Mouse (Mus musculus) adrenal gland, postnatal 25 days (tissue): ENCODE data around the gene Snx29. TPM values are rescaled to one million over a fixed set of nuclear protein-coding genes. Genes with fewer than 3 reads are reported as not detected.
"Not testable (repeated sequence)": the region's sequence is repeated elsewhere in the genome, so short reads cannot be mapped to it uniquely, and the experiment has no call there.

Source experiments
- DNase-seq: peaks from one replicate; pipeline ENCODE4 v3.0.0; 2021; ENCODE audit warnings: mixed read lengths
- long read RNA-seq: library from polyadenylated mRNA; stranded (forward); transcript quantifications from one replicate; pipeline ENCODE4 v2.0.0, GENCODE M21; 2021
- total RNA-seq: library from RNA; stranded (reverse); gene quantifications from 2 replicates; pipeline ENCODE4 v1.2.3, GENCODE M21; 2021

Snx29 gene
- 16.1 and 20.7 TPM in 2 replicates for total RNA-seq
- long read RNA-seq, partial matches to known transcripts, result 1 of 5 reads
- long read RNA-seq, other reads (novel, unspliced or antisense), result 4 of 5 reads

DNA sequence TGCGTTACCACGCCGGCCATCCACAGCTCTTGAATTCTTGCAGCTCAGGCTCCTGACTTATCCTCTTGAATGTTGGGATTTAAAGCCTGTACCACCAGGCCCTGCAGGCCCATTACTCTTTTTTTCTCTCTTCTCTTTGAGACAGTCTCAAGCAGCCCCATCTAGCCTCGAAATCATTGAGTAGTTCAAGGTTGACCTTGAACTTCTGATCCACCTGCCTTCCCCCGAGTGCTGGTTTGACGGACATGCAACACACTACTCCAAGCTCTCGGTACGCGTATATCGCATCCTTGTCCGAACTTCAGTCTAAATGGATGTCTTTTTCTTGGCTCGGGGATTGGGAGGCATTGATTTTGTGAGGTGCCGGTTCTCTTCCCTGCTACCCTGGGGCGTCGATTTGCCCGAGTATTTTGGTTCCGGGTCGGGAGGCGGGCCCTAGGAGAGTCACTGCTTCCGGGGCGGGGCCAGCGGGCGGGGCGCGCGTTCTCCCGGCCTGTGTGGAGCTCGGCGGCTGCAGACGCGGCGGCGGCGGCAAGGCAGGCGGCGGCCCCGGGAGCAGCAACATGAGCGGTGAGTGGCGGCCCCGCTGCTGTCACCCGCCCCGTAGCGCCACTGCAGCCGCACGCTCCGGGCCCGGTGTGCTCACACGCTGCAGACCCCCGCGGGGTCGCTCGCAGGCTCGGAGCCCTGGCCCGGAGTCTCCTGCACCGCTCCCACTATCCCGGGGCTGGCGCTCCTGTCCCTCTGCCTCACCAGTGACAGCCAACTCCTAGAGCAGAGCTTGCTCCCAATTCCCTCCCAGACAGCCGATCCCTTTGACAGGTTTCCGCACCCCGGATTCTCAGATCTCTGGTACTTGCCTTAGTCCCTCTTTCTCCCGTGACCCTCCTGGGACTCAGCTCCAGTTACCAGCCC lies at the start of gene Snx29:
Gene Snx29 (plus strand): TSS at position 500 of the 915 bp plus-strand sequence.
- DNase-seq, result peak; percentile 99

DNA sequence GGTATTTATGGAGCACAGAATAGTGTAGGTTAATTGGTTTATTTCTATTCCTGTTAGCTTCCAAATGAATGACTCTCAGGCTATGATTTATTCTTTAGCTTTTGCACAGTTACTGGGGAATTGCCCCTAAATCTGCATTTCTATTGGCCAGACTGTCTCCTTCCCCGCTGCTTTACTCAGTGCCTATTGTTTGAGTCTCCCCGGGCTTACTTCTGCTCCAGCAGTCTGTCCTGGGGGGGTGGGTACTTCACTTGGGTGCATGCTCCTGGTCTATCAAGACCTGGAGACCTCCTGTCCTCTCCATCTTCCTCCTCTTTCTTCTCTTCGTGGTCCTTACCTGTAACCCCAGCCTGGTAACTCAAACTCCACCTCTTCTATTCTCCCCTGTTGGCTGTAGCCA lies 45.8 kb upstream of the Snx29 start:
- no peak for DNase-seq

DNA sequence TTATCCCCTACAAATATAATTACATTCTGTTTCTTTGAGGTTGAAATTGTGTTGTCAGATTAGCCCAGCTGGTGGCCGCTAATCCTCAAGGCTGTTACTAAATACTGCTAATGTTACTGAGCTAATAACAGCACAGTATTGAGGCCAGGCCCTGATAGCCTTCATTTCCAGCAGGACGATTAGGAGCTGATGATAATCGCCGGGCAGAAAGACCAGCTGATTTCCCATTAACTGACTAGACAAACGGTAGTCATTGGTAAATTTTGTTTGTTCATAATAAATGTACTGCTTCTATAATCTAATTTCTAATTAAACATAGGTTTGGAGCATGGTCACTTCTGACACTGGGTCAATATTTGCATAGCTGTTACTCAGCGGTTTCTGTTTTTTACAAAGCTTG lies 43.9 kb upstream of the Snx29 start:
- no peak for DNase-seq

DNA sequence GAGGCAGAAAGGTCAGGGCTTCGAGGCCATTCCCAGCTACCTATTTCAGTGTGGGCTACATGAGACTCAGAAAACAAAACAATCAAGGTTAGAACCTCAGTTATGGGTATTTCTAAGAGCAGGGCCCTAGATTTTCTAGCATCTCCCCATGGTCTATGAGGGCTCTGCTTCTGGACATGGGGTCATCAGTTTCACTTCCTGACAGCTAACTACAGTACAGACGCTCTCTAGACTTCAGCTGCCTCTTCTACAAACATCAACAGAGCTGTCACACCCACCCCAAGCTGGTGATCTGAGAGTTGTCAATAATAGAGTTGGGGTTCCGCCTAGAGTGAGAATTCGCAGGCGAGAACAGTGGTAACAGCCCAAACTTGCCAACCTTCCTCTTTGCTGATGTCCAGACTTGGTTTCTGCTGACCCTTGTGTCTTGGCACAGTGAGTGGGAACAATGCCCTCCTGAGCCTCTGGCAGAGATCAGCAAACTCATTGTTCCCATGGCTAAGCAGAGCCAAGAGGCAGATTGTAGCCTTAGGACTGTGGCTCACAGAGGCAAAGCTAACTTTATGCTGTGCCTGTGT lies 40.0 kb upstream of the Snx29 start:
- DNase-seq, result no peak

DNA sequence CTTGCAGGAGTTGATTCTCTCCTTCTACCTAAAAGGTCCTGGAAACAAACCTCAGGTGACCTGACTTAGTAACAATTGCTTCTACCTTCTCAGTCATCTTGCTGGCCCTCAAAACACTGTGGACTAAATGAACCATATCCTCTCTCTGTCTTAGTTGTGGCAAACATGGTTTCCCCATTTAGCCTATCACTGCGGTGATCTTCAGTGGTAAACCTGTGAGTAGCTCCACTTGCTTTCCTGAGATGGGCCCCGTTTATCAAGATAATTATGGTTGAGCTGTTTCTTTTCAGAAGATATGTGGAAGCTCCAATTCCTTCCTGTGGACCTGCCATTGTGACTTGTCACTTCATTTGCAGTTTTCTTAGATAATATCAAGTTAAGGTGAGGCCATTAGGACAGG lies 37.8 kb upstream of the Snx29 start:
- DNase-seq, result no peak

DNA sequence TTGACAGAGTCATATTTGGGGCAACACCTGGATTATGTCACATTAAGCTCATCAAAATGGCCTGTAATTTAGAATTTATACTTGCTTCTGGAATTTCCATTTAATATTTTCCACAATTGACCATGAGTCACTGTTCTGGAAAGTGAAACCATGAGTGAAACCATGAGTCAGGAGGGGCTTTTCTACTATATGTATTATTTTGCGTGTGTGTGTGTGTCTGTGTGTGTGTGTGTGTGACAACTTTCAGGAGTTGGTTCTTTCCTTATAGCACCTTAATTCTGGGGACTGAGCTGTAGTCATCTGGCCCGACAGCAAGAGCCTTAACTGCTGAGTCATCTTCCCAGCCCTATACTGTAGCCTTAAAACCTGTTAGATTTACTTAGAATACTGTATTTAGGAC lies 36.8 kb upstream of the Snx29 start:
- DNase-seq, result no peak

DNA sequence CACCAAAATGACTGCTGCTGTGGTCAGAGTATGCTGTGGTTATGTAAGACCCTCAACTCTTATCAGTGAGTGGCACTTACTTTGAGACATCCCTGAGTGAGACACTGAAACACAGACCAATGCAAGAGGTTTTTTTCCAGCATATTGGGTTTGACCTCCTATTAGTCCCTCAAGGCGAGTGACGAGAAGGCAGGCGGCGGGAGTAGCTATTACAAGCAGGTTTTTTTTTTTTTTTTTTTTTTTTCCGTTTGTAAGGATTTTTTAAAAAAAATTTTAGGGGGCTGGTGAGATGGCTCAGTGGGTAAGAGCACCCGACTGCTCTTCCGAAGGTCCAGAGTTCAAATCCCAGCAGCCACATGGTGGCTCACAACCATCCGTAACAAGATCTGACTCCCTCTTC lies 33.8 kb upstream of the Snx29 start:
- not testable (repeated sequence) for DNase-seq

DNA sequence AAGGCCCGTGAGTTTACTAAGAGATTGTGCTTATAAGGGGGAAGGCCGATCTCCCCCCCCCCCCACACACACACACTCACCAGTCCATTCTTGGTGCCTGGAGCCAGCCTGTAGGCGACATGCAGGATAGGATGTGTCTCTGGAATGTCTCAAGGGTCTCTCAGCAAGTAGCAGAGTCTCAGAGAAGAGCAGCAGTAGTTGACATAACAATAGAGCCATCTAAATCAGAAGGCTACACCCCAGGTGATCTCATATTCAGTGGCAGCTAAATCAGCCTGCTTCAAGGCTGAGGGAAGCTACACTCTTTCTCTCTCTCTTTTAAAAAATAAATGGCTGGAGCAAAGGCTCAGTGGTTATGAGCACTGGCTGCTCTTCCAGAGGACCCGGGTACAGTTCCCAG lies 27.1 kb upstream of the Snx29 start:
- DNase-seq, result not testable (repeated sequence)

DNA sequence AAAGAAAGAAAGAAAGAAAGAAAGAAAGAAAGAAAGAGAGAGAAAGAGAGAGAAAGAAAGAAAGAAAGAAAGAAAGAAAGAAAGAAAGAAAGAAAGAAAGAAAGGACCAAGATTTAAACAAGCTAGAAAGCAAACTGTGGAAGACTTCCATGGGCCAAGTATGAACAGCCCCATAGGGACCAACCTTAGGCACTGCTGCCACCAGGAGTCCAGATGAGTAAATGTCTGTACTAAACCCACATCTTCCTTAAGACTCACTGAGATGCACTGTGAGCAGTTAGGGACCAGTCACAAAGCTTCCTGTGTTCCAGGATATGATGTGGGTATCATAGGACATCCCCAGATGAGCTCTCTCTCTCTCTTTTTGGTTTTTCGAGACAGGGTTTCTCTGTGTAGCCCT lies 25.0 kb upstream of the Snx29 start:
- peak; percentile 22 for DNase-seq

DNA sequence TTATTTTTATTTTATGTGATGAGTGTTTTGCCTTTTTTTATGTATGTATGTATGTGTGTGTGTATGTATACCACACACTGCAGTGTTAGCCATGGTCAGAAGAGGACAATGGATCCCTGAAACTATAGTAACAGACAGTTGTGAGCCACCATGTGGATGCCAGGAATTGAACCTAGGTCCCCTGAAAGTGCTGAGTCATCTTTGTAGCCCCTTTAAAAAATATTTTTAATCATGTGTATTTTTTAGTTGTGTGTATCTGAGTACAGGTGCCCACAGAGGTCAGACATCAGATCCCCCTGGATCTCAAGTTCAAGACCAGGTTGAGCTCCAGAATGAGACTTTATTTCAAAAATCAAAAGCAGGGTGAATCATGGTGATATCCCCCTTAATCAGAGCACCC lies 19.0 kb upstream of the Snx29 start:
- no peak for DNase-seq

DNA sequence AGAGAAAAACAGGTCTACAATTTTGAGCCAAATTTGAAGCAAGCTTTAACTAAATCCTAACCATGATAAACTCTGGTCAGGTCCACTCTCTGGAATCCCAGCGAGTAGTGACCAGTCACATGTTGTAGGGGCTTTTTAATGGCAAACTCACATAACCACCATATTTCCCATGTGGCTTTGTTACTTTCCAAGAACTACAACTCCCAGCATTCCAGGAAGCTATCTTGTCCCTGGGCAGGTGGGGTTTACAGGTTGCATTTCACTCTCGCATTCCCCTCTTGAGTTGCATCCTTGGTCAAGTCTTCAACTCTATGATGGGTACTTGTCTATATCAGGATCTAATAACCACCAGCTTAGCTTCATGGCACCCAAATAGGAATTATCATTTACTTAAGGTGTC lies 17.2 kb upstream of the Snx29 start:
- no peak for DNase-seq

DNA sequence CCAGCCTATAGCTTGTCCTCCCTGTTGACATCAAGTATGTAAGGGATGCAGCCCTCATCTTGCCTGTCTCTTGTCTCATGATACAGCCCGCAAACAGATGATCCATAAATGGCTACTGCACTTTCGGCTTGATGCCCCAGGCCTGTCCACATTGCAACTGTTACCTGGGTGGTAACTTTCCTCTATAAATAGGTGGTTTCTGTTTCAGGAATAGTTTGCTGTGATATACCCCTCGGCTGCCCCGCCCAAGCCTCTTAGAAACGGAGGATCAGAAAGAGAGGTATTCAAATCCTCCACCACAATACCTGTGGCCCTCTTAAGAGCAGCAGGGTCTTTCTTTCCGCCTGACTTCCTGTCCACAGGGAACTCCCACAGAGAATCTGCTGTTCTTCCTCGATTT lies 9.2 kb upstream of the Snx29 start, which contains the start of gene Tnfrsf17:
Gene Tnfrsf17 (plus strand): TSS at position 301 of the 400 bp plus-strand sequence.
- DNase-seq, result no peak

DNA sequence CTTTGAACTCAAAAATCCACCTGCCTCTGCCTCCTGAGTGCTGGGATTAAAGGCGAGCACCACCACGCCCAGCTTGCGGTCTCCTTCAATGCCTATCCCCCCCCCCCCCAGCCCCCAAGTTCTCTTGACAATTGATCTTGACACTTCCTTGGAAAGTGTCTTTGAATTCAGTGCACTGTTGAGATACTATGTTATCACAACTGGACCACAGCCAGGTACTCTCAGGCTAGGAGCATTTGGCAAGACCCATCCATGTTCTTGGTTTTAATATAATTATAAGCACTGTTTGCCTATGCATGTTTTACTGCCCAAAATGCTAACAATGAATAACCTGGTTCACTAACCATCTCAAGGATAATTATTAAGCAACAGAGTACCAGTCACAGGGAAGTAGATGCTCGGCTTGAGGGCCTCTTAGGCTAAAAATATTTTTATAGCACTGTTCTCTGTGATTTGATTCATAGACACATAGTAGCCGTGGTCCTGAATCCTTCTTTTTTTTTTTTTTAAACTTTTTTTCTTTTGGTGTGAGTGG lies 6.9 kb upstream of the Snx29 start:
- DNase-seq, result no peak

DNA sequence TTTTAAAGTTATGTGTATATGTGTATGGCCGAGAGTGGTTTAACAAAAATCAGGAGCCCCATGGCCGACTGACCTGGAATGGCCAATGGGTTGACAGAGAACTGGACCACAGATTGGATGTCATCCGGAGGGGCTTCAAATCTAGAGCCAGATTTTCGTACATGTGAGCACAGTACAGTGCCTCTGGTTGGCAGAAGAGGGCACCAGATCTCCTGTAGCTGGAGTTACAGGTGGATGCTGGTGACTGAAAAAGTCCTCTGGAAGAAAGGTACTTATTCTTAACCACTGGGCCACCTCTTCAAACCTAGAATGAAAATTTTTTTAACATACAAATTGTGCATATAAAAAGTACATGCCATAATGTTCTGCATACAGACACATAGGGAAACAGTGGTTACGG lies 6.0 kb upstream of the Snx29 start:
- DNase-seq, result no peak

DNA sequence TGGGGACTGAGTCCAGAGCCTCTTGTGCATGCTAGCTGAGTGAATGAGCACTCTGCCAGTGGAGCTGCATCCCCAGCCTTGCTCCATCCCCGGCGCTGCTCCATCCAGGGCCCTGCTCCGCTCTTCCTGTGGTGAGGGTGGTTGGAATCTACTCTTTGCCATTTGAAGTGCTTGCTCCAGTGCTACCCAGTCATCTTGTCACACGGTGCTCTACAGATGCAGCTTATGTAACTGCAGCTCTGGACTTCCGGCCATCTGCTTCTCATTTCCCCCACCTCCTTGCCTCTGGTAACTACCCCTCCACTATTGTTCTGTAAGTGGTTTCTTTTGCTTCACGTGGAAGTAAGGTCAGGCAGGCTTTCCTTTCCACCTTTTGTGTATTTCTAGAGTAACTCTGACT lies 5.4 kb upstream of the Snx29 start:
- no peak for DNase-seq

DNA sequence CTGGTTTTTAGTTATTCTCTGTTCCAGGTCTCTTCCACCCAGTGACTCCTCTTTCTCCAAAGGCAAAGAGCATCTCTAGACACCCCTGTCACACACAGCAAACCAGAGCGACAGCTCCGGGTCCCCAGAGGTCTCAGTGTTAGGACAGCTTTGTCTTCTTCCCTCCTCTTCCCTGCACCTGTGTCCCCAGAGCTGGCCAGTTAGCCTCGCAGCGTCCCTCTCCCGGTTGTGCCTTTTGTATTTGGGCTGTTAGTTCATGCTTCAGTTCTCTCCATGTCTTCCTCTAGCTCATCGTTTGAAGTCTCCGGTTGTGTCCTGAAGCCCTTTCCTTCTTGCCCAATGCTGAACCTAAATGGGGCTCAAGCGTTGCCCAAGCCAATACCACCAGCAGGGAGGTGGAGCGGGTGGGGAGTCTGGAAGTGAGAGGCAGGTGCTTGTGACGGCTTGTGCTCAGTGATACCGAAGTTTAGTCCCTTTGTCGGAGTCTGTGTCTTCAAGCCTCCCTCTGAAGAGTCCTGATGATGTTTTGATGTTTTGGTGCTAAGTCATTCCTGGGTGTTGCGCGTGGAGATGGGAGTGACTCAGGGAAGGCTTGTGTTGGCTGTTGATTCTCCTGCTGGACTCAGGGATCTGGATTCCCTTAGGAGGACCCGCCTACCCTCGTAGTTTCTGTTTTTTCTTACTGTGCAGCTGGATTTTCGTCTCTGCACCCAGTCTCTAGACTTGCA lies 780 bp downstream of the Snx29 start:
- peak; percentile 3 for DNase-seq

DNA sequence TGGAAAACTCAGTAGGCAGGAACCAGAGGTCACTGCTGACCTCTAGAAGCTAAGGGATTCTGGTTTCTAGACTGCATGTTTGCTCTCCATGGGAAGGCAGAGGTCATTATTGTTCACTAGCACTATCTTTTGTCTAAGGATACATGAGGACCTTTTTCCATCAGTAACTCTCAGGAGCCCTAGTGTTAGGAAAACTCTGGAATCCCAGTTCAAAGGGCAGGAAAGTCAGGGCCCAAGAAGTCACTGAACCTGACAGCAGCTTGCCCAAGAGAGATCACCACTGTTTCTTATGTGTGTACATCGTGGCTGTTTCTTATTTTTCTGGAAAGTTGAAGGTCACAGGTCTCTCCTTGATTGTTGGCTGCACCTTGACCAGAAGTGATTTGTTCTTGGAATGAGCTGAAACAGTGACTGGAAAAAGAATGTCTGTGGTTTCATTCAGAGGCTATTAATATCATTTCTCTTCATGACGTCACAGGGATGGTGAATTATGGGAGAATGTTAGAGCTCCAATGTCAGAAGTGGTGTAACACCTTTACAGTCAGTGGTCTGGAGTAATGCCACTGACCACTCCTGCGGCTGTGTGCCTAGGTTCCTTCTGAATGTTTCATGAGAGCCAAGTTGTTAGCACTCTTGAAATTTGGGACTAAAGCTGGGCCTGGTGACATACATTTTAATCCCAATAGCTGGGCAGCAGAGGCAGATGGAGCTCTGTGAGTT lies 7.5 kb downstream of the Snx29 start:
- no peak for DNase-seq

DNA sequence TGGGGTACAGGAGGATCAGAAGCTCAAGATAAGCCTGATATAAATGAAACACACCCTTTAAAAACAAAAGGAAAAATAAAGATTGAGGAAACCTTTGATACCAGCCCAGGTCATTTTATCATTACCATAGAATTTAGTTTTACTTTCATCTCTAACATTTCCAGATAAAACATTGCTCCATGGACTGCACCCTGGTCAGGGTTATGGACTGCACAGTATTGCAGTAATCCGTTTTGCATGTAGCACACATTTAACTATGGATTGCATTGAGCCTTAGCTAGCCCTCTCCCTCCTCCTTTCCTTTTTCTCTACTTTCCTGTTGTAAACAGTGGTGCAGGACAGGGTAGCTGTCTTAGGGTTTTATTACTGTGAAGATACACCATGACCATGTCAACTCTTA lies 8.3 kb downstream of the Snx29 start:
- DNase-seq, result no peak

DNA sequence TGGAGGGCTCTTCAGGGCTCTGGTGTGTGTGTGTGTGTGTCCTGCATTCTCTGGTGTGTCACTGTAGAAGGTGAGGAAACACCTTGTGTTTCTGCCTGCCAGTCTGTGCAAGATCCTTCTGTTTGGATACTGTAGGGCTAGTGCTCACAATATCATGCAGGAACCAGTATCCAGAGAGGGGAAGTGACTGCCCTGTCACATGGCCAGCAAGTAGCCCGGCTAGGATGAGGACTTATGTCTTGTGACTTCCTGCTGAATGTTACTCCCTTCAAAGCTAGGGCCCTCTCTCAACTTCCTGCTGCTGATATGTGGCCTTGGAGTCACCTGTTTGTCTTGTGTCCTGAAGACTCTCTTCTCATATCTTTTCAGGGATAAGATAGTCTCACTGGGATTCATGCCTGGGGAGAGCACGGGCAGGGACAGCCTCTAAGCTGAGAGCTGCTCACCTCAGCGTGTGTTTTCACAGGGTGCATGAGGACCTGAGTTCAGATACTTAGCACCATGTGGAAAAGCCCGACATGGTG lies 20.6 kb downstream of the Snx29 start:
- DNase-seq, result no peak

DNA sequence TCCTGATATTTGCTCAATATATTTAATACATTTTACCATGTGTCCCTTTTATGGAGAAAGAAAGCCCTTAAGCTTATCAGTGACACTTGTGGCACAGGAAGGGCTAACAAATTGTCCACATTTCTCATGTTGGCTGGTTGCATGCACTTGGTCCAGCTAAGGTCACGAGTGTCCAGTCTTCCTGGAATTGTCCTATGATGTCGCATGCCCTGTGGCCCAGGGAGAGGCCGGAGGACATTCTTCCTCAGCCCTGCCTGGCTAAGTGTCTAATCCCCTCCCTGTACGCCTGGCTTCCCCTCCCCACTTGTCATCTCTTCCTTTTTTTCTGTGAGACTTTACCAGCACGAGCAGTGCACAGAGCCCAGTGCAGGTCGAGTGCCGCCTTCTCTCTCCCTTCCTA lies 29.2 kb downstream of the Snx29 start:
- no peak for DNase-seq

DNA sequence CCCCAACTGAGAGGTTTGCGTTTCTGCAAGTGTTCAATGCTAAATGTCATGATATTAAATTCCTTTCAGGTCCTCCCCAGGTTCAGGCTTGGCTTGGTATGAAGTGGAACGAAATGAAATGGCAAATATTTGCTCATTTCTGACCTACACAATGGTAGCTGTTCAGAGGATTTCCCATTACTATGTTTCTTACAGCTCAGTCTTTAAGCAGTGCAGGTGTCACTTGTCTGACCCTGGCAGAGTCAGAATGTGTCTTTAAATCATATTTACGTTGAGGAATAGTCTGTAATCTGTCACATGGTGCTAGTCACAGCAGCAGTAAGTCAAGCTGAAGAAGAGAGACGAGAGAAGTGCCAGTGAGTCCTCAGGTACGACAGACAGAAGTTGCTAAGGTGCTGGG lies 36.5 kb downstream of the Snx29 start:
- no peak for DNase-seq

DNA sequence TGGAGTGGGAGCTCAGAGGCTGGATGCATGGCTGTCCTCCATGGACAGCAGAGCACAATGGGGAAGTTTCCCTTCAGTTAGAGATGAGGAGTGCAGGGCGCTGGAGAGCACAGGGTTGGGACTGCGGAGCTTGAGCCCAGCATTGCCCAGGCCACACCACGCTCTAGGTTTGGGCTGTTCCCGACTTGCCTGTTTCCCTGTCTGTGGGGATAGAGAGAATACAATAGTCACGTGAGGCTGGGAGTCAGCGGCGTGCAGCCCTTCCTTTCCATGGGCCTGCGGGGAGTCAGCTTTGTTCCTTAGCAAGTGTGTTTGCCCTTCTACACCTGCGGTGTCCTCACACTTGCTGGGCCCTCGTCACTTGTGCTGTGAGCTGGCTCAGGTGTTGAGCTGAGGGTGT lies 37.2 kb downstream of the Snx29 start:
- DNase-seq, result no peak
